ENCODE assay signal across 9 mouse cellular contexts in genomic region chr6:45059091-45059490, GRCm38 (mm10). TPM values are rescaled to one million over a fixed set of nuclear protein-coding genes. Genes with fewer than 3 reads are reported as not detected.
A peak's percentile ranks its signal among the peaks of the same experiment; 100 is the strongest.
DNase-seq lines count a peak whose midpoint lies in the region; ATAC-seq lines count a peak whose summit lies in the region.
"Had no signal": no experiment of that assay in that cellular context is flagged by ENCODE, and none has a peak within 500 bp of the region (broad histone marks: within the 10 kb centered on the region; RNA-seq: fewer than 3 reads in every experiment).

Gene Cntnap2, plus strand, starts transcription at chr6:45059357.

- H3K4me1 ChIP-seq in hindbrain, embryonic 11.5 days (replicated peaks; ENCODE audit: control insufficient read depth, insufficient read depth, low read length), result 0 out of 2 replicates have a peak, but pooled peaks cover 2% of the 10 kb centered on the region
- no peaks in the 10 kb centered on the region for H3K4me1 ChIP-seq in neural tube, embryonic 14.5 days (ENCODE audit: control insufficient read depth, insufficient read depth, low read length)

- H3K9ac ChIP-seq in hindbrain, embryonic 11.5 days (ENCODE audit: low read depth, low read length), result peak within 1 kb of the TSS; percentile 62
- peak within 1 kb of the TSS; percentile 68 for H3K9ac ChIP-seq in neural tube, embryonic 14.5 days (replicated peaks; ENCODE audit: low read depth, low read length)

- DNase-seq in heart, postnatal 14 days, result peak; percentile 15 to 39
- DNase-seq in heart, postnatal 25 days (ENCODE audit: low spot score), result no peak
- DNase-seq in adrenal gland, adult 2 months, result peak; percentile 36
- peak; percentile 89 for DNase-seq in embryo, embryonic 10.5 days (ENCODE audit: low spot score)
- peak; percentile 88 for DNase-seq in hindbrain, embryonic 11.5 days (ENCODE audit: low spot score)
- DNase-seq in left cerebral cortex, postnatal 14 days (ENCODE audit: low spot score in 2 of 2), result peak; percentile 37 to 51
- DNase-seq in thymus, postnatal 10 days (ENCODE audit: low spot score in 2 of 2), result no peak

- H3K27me3 ChIP-seq in hindbrain, embryonic 11.5 days (ENCODE audit: control insufficient read depth, insufficient read depth, low read length), result no peaks in the 10 kb centered on the region
- H3K27me3 ChIP-seq in neural tube, embryonic 14.5 days (ENCODE audit: control insufficient read depth, insufficient read depth, low read length), result no peaks in the 10 kb centered on the region

- H3K4me2 ChIP-seq in hindbrain, embryonic 11.5 days (replicated peaks; ENCODE audit: low read depth, low read length), result peak within 1 kb of the TSS; percentile 60
- peak within 1 kb of the TSS; percentile 44 for H3K4me2 ChIP-seq in neural tube, embryonic 14.5 days (ENCODE audit: low read depth, low read length)

- no peaks in the 10 kb centered on the region for H3K36me3 ChIP-seq in hindbrain, embryonic 11.5 days (ENCODE audit: control insufficient read depth, insufficient read depth, low read length)
- H3K36me3 ChIP-seq in neural tube, embryonic 14.5 days (ENCODE audit: control insufficient read depth, insufficient read depth, low read length), result no peaks in the 10 kb centered on the region

- H3K27ac ChIP-seq in hindbrain, embryonic 11.5 days (ENCODE audit: low read depth, low read length), result peak within 1 kb of the TSS; percentile 24; the same call in 1 of the 2 replicates
- peak within 1 kb of the TSS; percentile 87 for H3K27ac ChIP-seq in neural tube, embryonic 14.5 days (ENCODE audit: low read depth, low read length)

- H3K9me3 ChIP-seq in hindbrain, embryonic 11.5 days (ENCODE audit: control insufficient read depth, low read length), result no peaks in the 10 kb centered on the region
- no peaks in the 10 kb centered on the region for H3K9me3 ChIP-seq in neural tube, embryonic 14.5 days (ENCODE audit: control insufficient read depth, low read length)

- peak within 1 kb of the TSS; percentile 41 for H3K4me3 ChIP-seq in hindbrain, embryonic 11.5 days (ENCODE audit: low read depth, low read length)
- H3K4me3 ChIP-seq in neural tube, embryonic 14.5 days (ENCODE audit: low read depth, low read length), result peak within 1 kb of the TSS; percentile 50

- intact Hi-C loops in heart, postnatal 14 days (cut with DNase I), result no loop called here
- intact Hi-C loops in heart, postnatal 25 days (cut with DNase I), result no loop called here
- intact Hi-C loops in left cerebral cortex, postnatal 14 days (cut with DNase I), result no loop called here

- WGBS in hindbrain, embryonic 11.5 days, result 10% methylated on average over 8 of the region's 8 CpGs
- WGBS in neural tube, embryonic 14.5 days, result 7% methylated on average over 8 of the region's 8 CpGs

- ATAC-seq in hindbrain, embryonic 11.5 days (ENCODE audit: low FRiP score), result peak; percentile 68
- peak; percentile 71 for ATAC-seq in neural tube, embryonic 14.5 days (ENCODE audit: low read depth)

RNA-seq across cellular contexts. Expression of gene Cntnap2, which starts in this region (rescaled TPM):
- total RNA-seq in heart, postnatal 14 days (2021), result not detected
- not detected for total RNA-seq in heart, postnatal 25 days (2021)
- 1 to 10 TPM in 1 of 2 experiments, under 1 TPM in 1; 0.78 to 2.6 TPM for total RNA-seq in adrenal gland, adult 2 months (2021)
- 0.30 and 0.56 TPM in 2 replicates for polyA plus RNA-seq in adrenal gland, adult 2 months (2012; rRNA removed)
- 14.1 and 19.5 TPM in 2 replicates for polyA plus RNA-seq in hindbrain, embryonic 11.5 days (2014; fragmentation: Nextera tagmentation; extraction: Ambion mirVana)
- total RNA-seq in left cerebral cortex, postnatal 14 days (2021), result 100 to 1,000 TPM; 115 to 129 TPM
- 46.6 and 99.3 TPM in 2 replicates for polyA plus RNA-seq in neural tube, embryonic 14.5 days (2014; fragmentation: Nextera tagmentation; extraction: Ambion mirVana)
- total RNA-seq: liver, adult 2 months had no signal
- polyA plus RNA-seq: liver, adult 2 months had no signal

Comparison
In these comparisons a context has a peak if more than half of its experiments do, and no peak if none do; other contexts are left out.
1. RNA of gene Cntnap2 (total RNA-seq): 115 to 129 TPM in left cerebral cortex, postnatal 14 days; 0.78 to 2.6 TPM in adrenal gland, adult 2 months, not detected in heart, postnatal 25 days and not detected in heart, postnatal 14 days; every median in the first group is over 10 times any median in the second.
2. Peak in DNase-seq in heart, postnatal 14 days; RNA of the gene not detected or under 1 TPM.
3. DNase-seq: peak in adrenal gland, adult 2 months (single experiment), embryo, embryonic 10.5 days (single experiment), hindbrain, embryonic 11.5 days (single experiment) and left cerebral cortex, postnatal 14 days (2 of 2); none in heart, postnatal 25 days (single experiment) and thymus, postnatal 10 days (0 of 2).